Mouse (Mus musculus) cerebellum, postnatal 4 days (tissue): ENCODE results near the gene 1810010H24Rik.
A peak's percentile ranks its signal among the peaks of the same experiment; 100 is the strongest.
"Not testable (repeated sequence)": the region's sequence is repeated elsewhere in the genome, so short reads cannot be mapped to it uniquely, and the experiment has no call there.

Experiments
- DNase-seq, 2 experiments: peaks; one replicate each; pipeline ENCODE4 v3.0.0; 2022; ENCODE audit warnings: low spot score in 2 of 2, mixed read lengths in 1 of 2

The 1810010H24Rik gene

DNA sequence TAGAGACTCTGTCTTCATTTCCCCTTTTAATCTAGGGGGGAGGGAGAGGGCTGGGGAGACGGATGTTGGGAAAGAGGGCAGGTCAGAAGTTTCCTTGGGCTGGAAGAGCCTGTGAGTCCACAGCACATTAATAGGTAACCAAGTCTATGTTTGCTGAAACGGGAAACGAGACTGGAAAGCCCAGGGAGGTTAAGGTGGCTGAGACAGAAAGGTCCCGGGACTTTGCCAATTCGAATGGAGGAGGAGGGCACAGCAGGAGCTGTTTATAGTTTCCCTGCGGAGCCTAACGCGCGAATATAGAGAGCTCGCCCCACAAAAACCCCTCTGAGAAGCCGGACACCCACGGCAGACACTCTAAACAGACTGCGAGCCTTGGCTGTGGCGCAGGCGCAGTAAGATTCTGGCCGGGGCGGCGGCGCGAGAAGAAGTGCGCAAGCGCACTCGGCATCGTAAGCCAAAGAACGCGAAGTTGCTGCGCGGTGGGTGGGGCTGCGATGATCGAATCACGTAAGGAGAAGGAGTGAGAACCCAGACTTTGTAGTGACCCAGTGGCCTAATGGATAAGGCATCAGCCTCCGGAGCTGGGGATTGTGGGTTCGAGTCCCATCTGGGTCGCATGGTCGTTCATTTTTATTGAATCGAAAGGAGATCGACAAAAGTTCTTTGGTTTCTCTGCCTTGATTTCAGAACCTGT, 13.0 kb upstream of the 1810010H24Rik start:
- DNase-seq: peak; percentile 98 to 99

DNA sequence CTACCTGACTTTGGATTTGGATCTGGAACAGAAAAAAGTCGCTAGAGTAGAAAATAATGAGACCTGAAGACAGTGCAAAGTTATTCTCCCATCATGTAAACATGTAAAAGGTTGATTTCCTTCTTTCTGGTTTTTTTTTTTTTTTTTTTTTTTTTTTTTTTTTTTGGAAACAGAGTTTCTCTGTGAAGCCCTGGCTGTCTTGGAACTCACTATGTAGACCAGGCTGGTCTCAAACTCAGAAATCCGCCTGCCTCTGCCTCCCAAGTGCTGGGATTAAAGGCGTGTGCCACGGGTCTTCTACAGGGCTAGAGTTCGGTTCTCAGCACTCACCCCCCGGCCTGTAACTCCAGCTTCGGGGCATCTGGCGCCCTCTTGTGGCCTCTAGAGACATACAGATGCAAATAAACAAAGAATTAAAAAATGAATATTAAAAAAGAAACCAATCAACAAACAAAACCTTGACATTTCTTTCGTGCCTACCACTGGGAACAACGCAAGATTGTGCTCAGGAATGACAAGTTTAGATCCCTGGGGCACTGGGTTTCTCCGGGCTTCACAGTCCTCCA, 11.4 kb upstream of the 1810010H24Rik start:
- DNase-seq: no peak

DNA sequence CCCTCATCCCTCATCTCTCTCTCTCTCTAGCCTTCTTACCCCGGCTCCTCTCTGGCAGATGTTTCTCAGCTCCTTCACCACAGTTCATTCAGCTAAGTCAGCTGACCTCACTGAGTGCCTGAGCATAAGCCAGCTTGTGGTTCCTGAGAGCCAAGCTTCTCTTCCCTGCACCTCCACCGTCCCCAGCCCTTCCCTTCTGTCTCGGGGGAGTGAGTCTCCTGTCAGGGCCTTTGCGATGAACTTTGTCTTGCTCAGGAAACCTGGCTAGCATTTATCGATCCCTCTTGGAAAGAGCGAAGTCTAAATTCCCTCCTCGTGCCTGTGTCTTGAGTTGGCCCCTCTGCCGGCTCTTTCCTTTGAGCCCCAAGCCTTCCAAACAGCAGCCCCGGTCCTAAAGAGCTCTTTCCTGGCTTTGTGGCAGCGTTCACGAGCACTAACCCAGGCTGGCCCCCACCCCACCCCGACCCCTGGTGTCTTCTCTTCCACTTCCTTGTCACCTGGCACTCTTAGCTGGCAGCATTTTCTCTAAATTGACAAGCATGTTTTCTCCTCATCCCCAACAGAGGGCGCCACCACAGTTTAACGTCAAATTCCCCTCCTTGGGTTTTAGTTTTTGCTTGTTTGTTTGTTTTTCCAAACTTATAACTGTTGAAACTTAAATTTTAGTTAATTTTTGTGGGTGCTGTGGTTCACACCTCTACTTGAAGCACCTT, 10.7 kb upstream of the 1810010H24Rik start:
- no peak for DNase-seq

DNA sequence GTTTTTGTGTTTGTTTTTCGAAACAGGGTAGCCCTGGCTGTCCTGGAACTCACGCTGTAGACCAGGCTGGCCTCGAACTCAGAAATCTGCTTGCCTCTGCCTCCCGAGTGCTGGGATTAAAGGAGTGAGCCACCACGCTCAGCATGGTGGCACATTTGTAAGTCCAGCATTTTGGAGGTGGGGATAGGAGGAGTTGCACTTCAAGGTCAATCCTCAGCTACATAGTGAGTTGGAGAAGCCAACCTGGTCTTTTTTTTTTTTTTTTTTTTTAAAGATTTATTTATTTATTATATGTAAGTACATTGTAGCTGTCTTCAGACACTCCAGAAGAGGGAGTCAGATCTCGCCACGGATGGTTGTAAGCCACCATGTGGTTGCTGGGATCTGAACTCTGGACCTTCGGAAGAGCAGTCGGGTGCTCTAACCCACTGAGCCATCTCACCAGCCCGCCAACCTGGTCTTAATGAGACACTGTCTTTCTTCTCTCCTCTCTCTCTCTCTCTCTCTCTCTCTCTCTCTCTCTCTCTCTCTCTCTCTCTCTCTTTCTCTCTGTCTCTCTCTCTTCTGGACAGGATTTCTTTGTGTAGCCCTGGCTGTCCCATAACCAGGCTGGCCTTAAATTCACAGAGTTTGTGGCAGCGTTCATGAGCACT, 9.8 kb upstream of the 1810010H24Rik start:
- DNase-seq: not testable (repeated sequence)

DNA sequence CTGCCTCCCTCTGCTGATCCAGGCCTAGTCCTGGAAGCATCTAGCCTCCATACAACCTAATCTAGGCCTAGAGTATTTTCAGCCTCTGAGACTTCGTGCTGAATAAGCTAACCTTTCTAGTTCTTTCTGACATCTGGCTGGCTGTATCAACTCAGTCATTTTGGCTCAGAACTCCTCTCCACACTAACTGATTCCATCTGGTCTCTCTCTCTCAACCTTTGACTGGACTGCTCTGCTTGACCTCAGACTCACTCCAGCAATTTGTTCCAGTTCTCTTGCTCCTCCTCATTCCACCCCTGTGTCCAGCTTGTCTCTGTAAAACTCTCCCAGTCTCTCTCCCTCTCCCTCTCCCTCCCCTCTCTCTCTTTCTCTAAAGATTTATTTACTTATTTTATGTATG, 8.6 kb upstream of the 1810010H24Rik start:
- no peak for DNase-seq

DNA sequence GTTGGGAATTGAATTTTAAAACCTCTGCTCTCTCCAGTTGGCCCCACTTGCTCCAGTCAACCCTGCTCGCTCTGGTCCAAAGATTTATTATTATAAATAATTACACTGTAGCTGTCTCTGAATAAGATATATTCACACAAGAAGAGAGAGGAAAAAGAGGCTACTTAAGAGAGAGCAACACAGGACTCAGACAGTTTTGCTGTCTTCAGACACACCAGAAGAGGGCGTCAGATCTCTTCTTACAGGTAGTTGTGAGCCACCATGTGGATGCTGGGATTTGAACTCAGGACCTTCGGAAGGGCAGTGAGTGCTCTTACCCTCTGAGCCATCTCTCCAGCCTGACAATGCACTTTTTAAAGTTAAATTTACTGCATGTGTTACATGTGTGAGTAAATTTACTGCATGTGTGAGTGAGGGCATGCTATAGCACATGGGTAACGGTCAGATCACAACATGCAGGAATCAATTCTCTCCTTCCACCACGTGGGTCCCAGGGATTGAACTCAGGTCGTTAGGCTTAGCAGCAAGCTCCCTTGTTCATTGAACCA, 8.1 kb upstream of the 1810010H24Rik start:
- no peak for DNase-seq

DNA sequence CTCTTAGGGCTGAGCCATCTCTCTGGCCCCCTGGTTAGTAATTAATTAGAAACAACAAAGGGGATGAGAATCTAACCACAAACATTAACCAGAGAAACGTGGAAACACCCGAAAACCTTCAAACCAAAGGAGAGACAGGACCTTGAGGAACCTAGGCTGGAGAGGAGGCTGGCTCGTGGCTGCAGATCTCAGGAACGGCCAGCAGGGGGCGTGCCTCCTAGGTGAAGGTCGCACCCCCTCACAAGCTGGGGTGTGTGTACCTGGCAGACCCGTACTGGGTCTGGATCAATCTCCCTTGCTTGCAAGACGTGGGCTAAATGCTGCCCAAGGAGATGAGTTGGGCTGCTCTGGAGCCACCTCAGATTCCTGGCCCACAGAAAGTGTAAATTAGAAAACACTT, 6.9 kb upstream of the 1810010H24Rik start:
- DNase-seq: no peak

DNA sequence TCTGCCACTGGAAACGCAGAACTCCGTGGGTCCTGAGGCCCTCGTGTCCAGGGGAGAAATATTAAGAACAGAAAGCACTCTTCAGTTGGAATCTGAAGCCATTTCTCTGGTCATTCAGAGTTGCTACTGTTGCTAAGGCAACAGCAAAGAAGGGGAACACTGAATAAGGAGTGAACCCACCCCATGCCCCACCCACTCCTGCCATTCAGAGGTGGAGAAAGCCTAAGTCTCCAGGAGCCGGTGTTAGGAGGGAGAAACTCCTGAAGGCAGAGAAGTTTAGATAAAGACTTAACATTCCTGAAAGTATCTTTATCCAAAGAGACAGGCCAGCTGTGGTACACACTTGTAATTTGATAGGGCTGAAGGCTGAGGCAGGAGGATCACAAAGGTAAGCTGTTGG, 6.2 kb upstream of the 1810010H24Rik start:
- no peak for DNase-seq

DNA sequence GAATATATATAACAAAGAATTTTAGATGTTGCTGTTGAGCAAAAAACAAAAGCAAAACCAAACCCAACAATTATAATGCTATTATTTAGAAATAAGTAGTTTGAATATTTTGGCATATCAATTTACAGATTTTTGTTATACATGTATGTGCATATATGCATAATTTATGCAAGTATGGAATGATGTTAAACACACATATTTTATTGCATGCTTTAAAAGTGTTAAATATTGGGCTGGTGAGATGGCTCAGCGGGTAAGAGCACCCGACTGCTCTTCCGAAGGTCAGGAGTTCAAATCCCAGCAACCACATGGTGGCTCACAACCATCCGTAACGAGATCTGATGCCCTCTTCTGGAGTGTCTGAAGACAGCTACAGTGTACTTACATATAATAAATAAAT, 5.8 kb upstream of the 1810010H24Rik start:
- not testable (repeated sequence) for DNase-seq

DNA sequence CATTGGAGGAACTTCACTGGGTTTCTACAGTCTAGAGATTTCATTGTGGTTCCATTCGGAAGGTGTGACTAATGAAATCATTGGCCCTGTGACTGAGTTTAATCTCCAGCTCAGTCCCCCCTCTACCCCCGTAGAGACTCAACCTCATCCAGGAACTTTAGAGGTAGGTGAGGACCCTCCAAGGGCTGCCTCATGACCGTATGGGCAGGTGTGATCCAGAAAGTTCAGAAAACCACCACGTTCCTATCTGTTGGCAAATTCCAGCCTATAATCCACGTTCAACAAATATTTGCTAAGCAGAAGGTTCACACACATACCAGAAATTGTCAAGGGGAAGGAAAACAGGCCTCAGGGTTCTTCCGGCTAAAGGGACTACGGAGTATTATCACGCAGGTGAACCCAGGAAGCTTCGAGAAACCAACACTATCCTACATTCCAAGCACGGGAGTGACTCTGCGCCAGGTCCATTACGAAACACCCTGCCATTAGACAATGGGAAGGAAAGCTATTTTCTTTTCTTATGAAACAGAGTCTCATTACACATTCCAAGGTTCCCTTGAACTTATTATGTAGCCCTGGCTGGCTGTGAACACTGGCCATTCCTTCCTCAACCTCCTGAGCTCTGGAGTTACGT, 3.3 kb upstream of the 1810010H24Rik start:
- no peak for DNase-seq

DNA sequence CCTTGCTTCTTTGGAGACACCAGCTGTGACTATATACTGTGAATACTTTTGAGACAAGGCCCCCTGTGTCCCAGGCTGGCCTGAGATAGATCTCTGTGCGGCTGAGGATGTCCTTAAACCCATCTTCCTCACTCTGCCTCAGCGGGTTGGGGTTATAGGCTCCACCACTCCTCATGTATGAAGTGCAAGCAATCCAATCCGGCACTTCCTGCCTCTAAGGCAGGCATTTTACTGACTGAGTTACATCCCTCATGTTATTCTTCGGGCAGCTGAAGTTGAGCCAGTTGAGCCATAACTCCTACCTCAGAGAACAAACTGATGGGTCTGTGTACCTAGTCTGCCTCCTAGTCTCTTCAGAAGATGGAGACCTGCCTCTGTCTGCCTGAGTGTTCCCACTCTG, 1.1 kb upstream of the 1810010H24Rik start:
- DNase-seq: no peak

DNA sequence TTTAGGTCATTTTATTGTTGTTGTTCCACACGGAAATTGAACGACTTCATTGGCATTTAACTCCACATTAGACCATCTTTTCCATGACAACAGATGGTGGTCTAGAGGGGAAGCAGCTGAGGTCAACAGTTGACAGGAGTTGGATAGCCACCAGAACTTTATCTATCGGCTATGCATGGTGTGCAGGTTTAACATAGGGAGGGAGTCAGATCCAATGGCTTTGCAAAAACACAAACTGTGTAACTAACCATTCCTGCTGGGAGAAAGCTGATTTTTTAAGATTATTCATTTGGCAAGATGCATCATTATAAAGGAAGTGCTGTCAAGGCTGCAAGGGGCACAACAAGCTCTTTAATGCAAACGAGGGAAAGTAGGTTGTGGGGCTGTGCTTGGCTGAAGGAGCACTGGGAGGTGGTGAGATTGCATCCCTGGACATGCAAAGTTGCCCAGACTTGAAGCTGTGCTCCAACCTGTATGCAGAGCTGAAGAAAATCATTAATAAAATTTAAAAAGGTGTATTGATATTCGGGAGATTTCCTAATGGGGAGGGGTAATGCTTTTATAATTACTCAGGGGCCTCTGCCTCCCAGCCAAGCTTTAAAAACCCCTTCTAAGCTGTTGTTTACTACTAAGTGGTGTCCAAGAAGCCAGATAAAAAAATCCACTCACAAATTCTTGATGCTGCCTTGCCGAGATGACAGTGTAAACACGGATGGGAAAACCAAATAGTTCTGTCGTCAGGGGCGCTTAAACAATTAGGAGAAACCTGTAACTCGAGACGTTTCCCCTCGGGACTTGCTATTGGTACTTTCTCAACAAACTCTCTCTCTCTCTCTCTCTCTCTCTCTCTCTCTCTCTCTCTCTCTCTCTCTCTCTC, 1.3 kb downstream of the 1810010H24Rik start:
- no peak for DNase-seq

DNA sequence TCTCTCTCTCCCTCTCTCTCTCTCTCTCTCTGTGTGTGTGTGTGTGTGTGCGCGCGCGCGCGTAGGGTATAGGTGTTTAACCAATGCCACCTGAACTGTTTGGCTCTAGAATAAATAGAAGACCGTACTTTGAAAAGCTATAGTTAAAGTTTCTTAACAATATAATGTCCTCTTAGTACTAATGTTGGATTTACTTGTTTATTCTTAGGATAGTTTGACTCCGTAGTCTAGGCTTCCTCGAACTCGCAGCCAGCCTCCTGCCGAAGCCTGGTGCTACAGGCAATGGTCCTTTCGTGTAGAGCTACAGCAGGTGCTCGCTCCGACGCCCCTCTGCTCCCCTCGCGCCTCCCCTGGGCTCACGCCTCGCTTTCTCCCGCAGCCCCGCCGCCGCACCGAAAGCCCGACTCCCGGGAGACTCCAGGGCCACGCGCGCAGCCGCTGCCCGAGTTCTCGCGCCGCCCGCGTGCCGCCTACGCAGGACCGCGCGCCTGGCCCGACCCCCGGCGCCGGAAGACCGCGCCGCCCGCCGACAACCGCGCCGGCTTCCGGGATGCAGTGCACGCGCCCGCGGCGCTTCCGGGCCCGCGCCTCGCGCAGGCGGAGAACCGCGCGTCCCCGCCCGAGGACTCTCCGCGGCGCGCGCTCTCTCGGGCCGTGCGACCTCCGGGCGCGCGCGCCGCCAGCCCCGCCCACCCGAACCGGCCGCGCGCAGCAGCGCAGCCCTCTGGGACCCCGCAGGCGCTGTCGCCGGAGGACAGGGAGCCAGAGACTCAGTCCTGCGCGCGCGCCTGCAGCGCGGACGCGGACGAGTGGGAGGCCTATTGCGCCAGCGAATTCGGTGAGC, 2.2 kb downstream of the 1810010H24Rik start:
- DNase-seq: peak; percentile 76 to 91

DNA sequence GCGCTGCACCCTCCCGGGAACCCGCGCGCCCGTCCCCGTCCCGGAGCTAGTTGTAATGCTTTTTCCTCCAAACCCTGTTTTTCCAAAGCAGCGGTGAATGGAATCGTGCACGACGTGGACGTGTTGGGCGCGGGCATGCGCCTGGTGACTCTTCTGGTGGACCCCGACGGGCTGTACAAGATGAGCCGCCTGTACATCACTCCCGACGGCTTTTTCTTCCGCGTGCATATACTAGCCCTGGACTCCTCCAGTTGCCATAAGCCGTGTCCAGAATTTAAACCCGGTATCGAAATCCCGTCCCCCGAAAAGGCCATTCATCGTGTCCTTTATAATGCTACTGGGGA, 2.8 kb downstream of the 1810010H24Rik start:
- DNase-seq: no peak

DNA sequence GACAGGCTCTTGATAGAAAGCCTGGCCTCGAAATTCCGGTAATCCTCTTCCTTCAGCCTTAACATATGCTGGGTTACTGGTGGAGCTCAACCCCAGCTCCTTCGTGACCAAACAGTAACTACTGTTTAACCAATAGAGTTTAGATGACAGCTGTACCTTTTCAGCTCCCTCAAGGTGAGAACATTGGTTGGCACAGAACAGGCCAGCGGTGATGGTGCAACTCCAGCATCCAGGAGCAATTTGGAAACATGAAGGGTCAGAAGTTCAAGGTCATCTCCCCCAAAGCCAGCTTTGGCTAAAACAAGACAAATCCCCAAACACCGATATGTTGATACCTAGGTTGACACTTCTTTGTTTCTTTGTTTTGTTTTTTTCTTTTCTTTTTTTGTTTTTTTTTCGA, 3.3 kb downstream of the 1810010H24Rik start:
- no peak for DNase-seq

DNA sequence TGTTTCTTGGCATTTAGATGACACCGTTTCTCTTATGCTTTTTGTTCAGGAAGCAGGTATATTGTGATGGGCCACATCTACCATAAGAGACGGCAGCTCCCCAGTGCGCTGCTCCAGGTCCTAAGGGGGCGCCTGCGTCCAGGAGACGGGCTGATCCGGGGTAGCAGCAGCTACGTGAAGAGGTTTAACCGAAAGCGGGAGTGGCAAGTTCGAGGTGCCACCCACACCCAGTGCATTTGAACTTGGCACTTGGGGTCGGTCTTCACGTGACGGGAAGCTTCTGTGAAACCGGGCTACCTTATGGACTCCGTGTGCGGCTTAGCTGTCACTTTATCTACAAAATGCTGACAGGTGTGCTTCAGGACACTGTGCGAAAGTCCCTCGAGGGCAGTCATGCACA, 4.1 kb downstream of the 1810010H24Rik start:
- DNase-seq: no peak

DNA sequence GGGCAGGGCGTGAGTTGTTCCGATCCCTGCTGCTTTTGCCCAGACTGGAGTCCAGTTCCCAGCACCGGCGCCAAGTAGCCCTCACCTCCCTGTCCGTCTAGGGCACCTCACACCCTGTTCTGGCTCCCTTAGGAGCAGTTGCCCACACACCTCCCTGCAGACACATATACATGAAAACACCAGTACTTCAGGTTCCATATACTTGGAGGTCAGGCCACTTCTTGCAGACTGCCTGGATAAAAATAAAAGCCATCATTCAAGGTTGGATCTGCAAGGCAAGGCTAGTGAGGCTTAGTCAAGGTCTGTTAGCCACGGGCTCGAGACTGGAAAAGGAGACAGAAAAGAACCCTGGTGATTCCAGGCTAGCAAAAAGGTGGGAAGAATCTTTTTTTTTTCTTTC, 6.2 kb downstream of the 1810010H24Rik start:
- no peak for DNase-seq

DNA sequence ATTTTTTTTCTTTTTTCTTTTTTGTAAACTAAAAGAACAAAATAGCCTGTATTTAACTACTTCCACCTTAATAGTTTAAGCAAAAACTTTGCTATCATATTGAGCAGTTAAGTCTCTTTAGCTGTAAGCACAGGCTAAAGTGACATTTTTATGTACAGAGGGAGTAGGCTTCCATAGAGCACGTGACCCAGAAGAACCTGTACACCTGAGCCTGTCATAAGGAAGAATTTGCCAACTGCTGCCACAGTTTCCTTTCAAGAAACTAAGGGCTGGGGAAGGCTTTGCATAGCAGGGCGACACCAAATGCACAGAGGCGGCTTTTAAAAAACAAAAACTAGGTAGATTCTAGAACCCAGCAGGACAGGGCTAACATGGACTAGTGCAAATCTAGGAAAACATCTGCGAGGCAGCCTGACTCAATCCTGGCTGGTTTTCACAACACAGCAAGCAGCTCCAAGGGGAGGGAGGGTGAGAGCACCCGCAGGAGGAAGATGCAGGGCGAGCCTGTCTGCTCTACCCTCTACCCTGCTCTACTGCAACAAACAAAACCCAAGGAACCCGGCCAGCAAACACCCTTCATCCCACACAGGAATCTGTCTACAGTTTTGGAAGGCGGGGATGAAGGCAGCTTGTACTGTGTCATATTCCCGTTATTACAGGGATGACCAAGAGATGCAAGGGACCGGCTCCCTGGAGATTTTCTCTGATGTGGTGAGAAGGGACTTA, 8.8 kb downstream of the 1810010H24Rik start:
- DNase-seq: no peak

DNA sequence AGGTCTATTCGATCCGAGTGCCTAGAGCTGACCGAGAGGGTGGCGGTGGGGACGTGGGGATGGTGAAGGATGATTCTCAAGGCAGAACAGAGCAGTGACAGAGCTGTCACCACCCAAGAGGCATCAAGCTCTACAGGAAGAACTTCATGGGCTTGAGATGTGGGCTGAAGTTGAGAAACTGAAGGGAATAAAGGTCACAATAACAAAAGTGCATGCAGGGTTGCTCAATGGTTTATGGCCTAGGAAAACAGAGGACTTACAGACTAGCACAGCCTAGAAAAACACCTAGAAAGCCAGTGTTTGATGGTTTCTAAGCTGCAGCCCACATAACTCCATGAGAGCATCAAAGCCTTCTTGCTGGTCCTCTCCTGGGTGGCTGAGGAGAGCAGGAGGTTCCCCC, 13.9 kb downstream of the 1810010H24Rik start:
- no peak for DNase-seq
